In genomic region chr10:120864446-120864845, GRCm38 (mm10) we compare ENCODE assay signal across 10 mouse cellular contexts. TPM values are rescaled to one million over a fixed set of nuclear protein-coding genes. Genes with fewer than 3 reads are reported as not detected.
DNase-seq lines count a peak whose midpoint lies in the region; ATAC-seq and TF ChIP-seq lines count a peak whose summit lies in the region.
"Had no signal": no experiment of that assay in that cellular context is flagged by ENCODE, and none has a peak within 500 bp of the region (broad histone marks: within the 10 kb centered on the region; RNA-seq: fewer than 3 reads in every experiment).

No protein-coding gene starts in this region.

- peak overlapping the region; percentile 35; the same call in 1 of the 2 replicates for H3K4me2 ChIP-seq in stomach, embryonic 16.5 days (ENCODE audit: low read depth, low read length)
- H3K4me2 ChIP-seq: embryonic facial prominence, embryonic 12.5 days; midbrain, embryonic 12.5 days had no signal

- no peak overlapping the region for H3K9ac ChIP-seq in stomach, embryonic 16.5 days (ENCODE audit: low read length)
- H3K9ac ChIP-seq: embryonic facial prominence, embryonic 12.5 days; midbrain, embryonic 12.5 days had no signal

- TF ChIP-seq POLR2A in cortical plate, adult 2 months (IDR thresholded peaks at IDR 0.05; ENCODE audit: extremely low read depth, insufficient read depth, low read length), result no peak

- peak; percentile 98 for ATAC-seq in megakaryocyte, adult 5-6 weeks (ENCODE audit: poor library complexity, severe bottlenecking)
- peak; percentile 10; the same call in 1 of the 2 replicates for ATAC-seq in stomach, embryonic 16.5 days (ENCODE audit: insufficient read depth, low FRiP score)

- no peaks in the 10 kb centered on the region for H3K4me1 ChIP-seq in cortical plate, adult 2 months (ENCODE audit: control insufficient read depth, insufficient read depth, low read length)
- H3K4me1 ChIP-seq in stomach, embryonic 16.5 days (ENCODE audit: control insufficient read depth, insufficient read depth, low read length), result 0 out of 2 replicates have a peak, but pooled peaks cover 3% of the 10 kb centered on the region
- H3K4me1 ChIP-seq: midbrain, embryonic 12.5 days had no signal

- H3K36me3 ChIP-seq in stomach, embryonic 16.5 days (ENCODE audit: control insufficient read depth, insufficient read depth, low read length), result no peaks in the 10 kb centered on the region
- H3K36me3 ChIP-seq: embryonic facial prominence, embryonic 12.5 days; midbrain, embryonic 12.5 days had no signal

- no peaks in the 10 kb centered on the region for H3K9me3 ChIP-seq in stomach, embryonic 16.5 days (replicated peaks; ENCODE audit: control insufficient read depth, low read length)
- H3K9me3 ChIP-seq: embryonic facial prominence, embryonic 12.5 days; midbrain, embryonic 12.5 days had no signal

- H3K4me3 ChIP-seq in cortical plate, adult 2 months (ENCODE audit: insufficient read depth, low read length), result no peak overlapping the region
- H3K4me3 ChIP-seq in stomach, embryonic 16.5 days (replicated peaks; ENCODE audit: low read length), result no peak overlapping the region; the same call in 1 of the 2 replicates
- H3K4me3 ChIP-seq: embryonic facial prominence, embryonic 12.5 days; midbrain, embryonic 12.5 days had no signal

- intact Hi-C loops in heart, postnatal 36 days (cut with DNase I), result loop anchor here (2.0 to 10.0 kb wide), 2 partner anchors 120 to 278 kb away; no protein-coding TSS in a partner anchor

- 15% methylated on average over 9 of the region's 9 CpGs for WGBS in stomach, embryonic 16.5 days

- peak; percentile 23 for DNase-seq in left cerebral cortex, adult 11 months (ENCODE audit: low spot score)
- DNase-seq in left cerebral cortex, adult 8-10 months (ENCODE audit: low spot score in 2 of 2), result no peak
- peak; percentile 56 for DNase-seq in Muller cell, postnatal 12 days (ENCODE audit: inconsistent ontology term)
- DNase-seq in heart, postnatal 36 days, result peak; percentile 62 to 72
- peak; percentile 74 to 81 for DNase-seq in layer of hippocampus, postnatal 10 days (ENCODE audit: low spot score in 2 of 2)

- H3K27me3 ChIP-seq in stomach, embryonic 16.5 days (ENCODE audit: control insufficient read depth, insufficient read depth, low read length), result no peaks in the 10 kb centered on the region
- H3K27me3 ChIP-seq: embryonic facial prominence, embryonic 12.5 days; midbrain, embryonic 12.5 days had no signal

- H3K27ac ChIP-seq in cortical plate, adult 2 months (ENCODE audit: insufficient read depth, low read length), result no peak overlapping the region
- no peak overlapping the region for H3K27ac ChIP-seq in stomach, embryonic 16.5 days (ENCODE audit: low read length)
- H3K27ac ChIP-seq: embryonic facial prominence, embryonic 12.5 days; midbrain, embryonic 12.5 days had no signal

- TF ChIP-seq CTCF in cortical plate, adult 2 months (IDR thresholded peaks at IDR 0.05; ENCODE audit: extremely low read depth, insufficient read depth, low read length), result peak; percentile 87

RNA-seq across cellular contexts. Expression of gene Msrb3, which starts 34.5 kb away (rescaled TPM):
- 1 to 10 TPM; 5.4 to 6.6 (median 6.2) TPM for total RNA-seq in left cerebral cortex, adult 8-10 months (2022)
- polyA plus RNA-seq in cortical plate, adult 2 months (2012; rRNA removed), result 7.6 and 8.0 TPM in 2 replicates
- total RNA-seq in heart, postnatal 36 days (2021), result 10 to 100 TPM; 84.0 to 89.1 TPM
- total RNA-seq in layer of hippocampus, postnatal 10 days (2021), result 1 to 10 TPM; 4.7 to 5.3 TPM
- 0.40 TPM in 1 of 2 replicates, not detected in the other for total RNA-seq in megakaryocyte, adult 5-6 weeks (2015)
- total RNA-seq in megakaryocyte, adult 5-6 weeks (2017), result 0.07 TPM in 1 of 2 replicates, not detected in the other
- polyA plus RNA-seq in stomach, embryonic 16.5 days (2015; fragmentation: Nextera tagmentation; extraction: Ambion mirVana), result 22.6 and 29.6 TPM in 2 replicates

Comparison
In these comparisons a context has a peak if more than half of its experiments do, and no peak if none do; other contexts are left out.
1. DNase-seq: peak in left cerebral cortex, adult 11 months (single experiment), Muller cell, postnatal 12 days (single experiment), heart, postnatal 36 days (2 of 2) and layer of hippocampus, postnatal 10 days (2 of 2); none in left cerebral cortex, adult 8-10 months (0 of 2).
2. RNA of gene Msrb3, which starts 34.5 kb away (total RNA-seq): 84.0 to 89.1 TPM in heart, postnatal 36 days; 5.4 to 6.6 TPM in left cerebral cortex, adult 8-10 months, 4.7 to 5.3 TPM in layer of hippocampus, postnatal 10 days and 0.07 to 0.40 TPM in megakaryocyte, adult 5-6 weeks; every median in the first group is over 10 times any median in the second.